Mouse (Mus musculus) midbrain, embryonic 11.5 days (tissue): ENCODE measurements around the gene Slc4a10. TPM values are rescaled to one million over a fixed set of nuclear protein-coding genes. Genes with fewer than 3 reads are reported as not detected.

ENCODE experiments used
- ATAC-seq: fragments of 200-750 bp; cut with Nextera tagmentation; 2 replicates; pipeline ENCODE4 v1.8.0; 2017; ENCODE audit warnings: moderate TSS enrichment, moderate library complexity; ENCODE audit not compliant: low FRiP score
- DNase-seq: peaks from one replicate; pipeline ENCODE4 v3.0.0; 2015; ENCODE audit warnings: low spot score; ENCODE audit errors: missing footprints
- H3K27ac ChIP-seq: fragments of 300-500 bp; sonication (generic); 2 replicates; pipeline ENCODE4 v1.5.1; 2014; ENCODE audit warnings: low read depth, low read length
- H3K27me3 ChIP-seq: fragments of 300-500 bp; sonication (generic); 2 replicates; pipeline ENCODE4 v1.6.1; 2014; ENCODE audit warnings: mild to moderate bottlenecking, low read length, moderate library complexity, mixed read lengths; ENCODE audit not compliant: control insufficient read depth, insufficient read depth
- H3K36me3 ChIP-seq: fragments of 300-500 bp; sonication (generic); 2 replicates; pipeline ENCODE4 v1.6.1; 2014; ENCODE audit warnings: mild to moderate bottlenecking, low read length, moderate library complexity, mixed read lengths; ENCODE audit not compliant: control insufficient read depth, insufficient read depth
- H3K4me1 ChIP-seq: fragments of 300-500 bp; sonication (generic); 2 replicates; pipeline ENCODE4 v1.6.1; 2014; ENCODE audit warnings: low read length; ENCODE audit not compliant: control insufficient read depth, insufficient read depth
- H3K4me2 ChIP-seq: fragments of 300-500 bp; sonication (generic); 2 replicates; pipeline ENCODE4 v1.6.1; 2014; ENCODE audit warnings: mild to moderate bottlenecking, moderate library complexity
- H3K4me3 ChIP-seq: fragments of 300-500 bp; sonication (generic); 2 replicates; pipeline ENCODE4 v1.5.1; 2014; ENCODE audit warnings: low read depth, low read length
- H3K9ac ChIP-seq: fragments of 300-500 bp; sonication (generic); 2 replicates; pipeline ENCODE4 v1.6.1; 2014; ENCODE audit warnings: low read length
- H3K9me3 ChIP-seq: fragments of 300-500 bp; sonication (generic); 2 replicates; pipeline ENCODE4 v1.6.1; 2016; ENCODE audit warnings: low read length; ENCODE audit not compliant: control insufficient read depth
- WGBS: fragments of 180-500 bp; shearing (Covaris S2); extraction: QIAGEN DNeasy Blood & Tissue Kit; methylation state at CpG from one replicate; pipeline ENCODE4 v1.1.7; 2014; 5-methylcytosine and 5-hydroxymethylcytosine counted together
- polyA plus RNA-seq: library from polyadenylated mRNA; unstranded; fragments of >200 nt; fragmentation: Nextera tagmentation; extraction: Ambion mirVana; gene quantifications from 2 replicates; pipeline ENCODE4 v1.2.1, GENCODE M21; 2014

The Slc4a10 gene
- polyA plus RNA-seq, 1 experiment from 2014 or later: 0.63 TPM

GRCm38 (mm10) chr2:62293846-62294245 lies 247.6 kb downstream of the Slc4a10 start:
- H3K4me3 ChIP-seq: no peak overlapping the region
- no peak for ATAC-seq

DNA sequence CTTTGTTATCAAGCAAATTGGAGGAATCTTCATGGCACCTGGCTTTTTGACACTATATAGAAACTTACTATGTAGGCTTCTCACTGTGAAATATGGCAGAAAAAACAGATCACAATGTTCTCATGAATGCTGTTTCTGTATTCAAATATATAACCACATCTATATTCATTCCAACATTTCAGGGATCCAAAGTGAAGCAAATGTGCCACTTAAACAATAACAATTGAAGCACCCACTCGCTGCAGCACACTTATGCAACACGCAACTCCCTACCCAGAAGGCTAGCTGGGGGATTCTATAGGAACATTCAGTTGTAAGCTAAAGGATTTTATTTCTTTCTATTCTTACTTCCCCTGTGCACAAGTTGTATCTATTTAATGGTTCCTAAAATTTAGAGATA lies 255.5 kb downstream of the Slc4a10 start:
- no peak overlapping the region for H3K4me3 ChIP-seq
- H3K36me3 ChIP-seq: no peaks in the 10 kb centered on the region
- H3K9me3 ChIP-seq: no peaks in the 10 kb centered on the region
- H3K4me1 ChIP-seq: no peaks in the 10 kb centered on the region
- ATAC-seq (no peak), DNase-seq (no peak)
- H3K27me3 ChIP-seq: no peaks in the 10 kb centered on the region
- H3K9ac ChIP-seq: no peak overlapping the region
- no peak overlapping the region for H3K27ac ChIP-seq
- 98% methylated on average over 2 of the region's 2 CpGs for WGBS
- no peak overlapping the region for H3K4me2 ChIP-seq

More at GRCm38 (mm10) chr2:62293846-62294245, 247.6 kb downstream of the Slc4a10 start:
- H3K4me2 ChIP-seq: no peak overlapping the region
- no peak overlapping the region for H3K9ac ChIP-seq
- H3K9me3 ChIP-seq: no peaks in the 10 kb centered on the region
- no peaks in the 10 kb centered on the region for H3K36me3 ChIP-seq
- no peak for DNase-seq
- no peak overlapping the region for H3K27ac ChIP-seq
- no peaks in the 10 kb centered on the region for H3K4me1 ChIP-seq
- WGBS: 63% methylated on average over 2 of the region's 2 CpGs
- no peaks in the 10 kb centered on the region for H3K27me3 ChIP-seq

GRCm38 (mm10) chr2:62306978-62307377 lies 260.7 kb downstream of the Slc4a10 start:
- no peaks in the 10 kb centered on the region for H3K4me1 ChIP-seq
- H3K4me2 ChIP-seq: no peak overlapping the region
- no peaks in the 10 kb centered on the region for H3K36me3 ChIP-seq
- H3K27ac ChIP-seq: no peak overlapping the region
- no peaks in the 10 kb centered on the region for H3K9me3 ChIP-seq
- H3K27me3 ChIP-seq: no peaks in the 10 kb centered on the region
- WGBS: 90% methylated on average over 5 of the region's 5 CpGs
- DNase-seq: no peak
- ATAC-seq: no peak
- no peak overlapping the region for H3K4me3 ChIP-seq
- H3K9ac ChIP-seq: no peak overlapping the region

DNA sequence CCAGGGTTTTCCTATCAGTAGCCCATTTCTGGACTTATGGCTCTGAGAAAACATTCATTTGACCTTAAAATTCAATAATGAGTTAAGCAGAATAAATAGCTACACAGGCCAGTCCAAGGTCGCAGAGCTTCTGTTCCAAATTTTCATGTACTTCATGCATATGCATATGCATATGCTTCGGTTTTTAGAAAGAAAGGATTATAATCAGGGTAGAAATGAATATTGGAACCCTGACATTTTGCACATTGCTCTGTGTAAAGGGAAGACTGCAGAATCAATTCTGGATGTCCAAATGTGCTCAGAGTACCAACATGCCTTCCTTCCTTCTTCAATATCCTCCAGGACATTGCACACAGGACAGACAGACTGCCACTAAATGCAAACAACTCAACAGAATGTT lies 261.2 kb downstream of the Slc4a10 start:
- no peak overlapping the region for H3K9ac ChIP-seq
- H3K36me3 ChIP-seq: no peaks in the 10 kb centered on the region
- ATAC-seq (no peak), DNase-seq (no peak)
- H3K27me3 ChIP-seq: no peaks in the 10 kb centered on the region
- H3K27ac ChIP-seq: no peak overlapping the region
- H3K9me3 ChIP-seq: no peaks in the 10 kb centered on the region
- no peak overlapping the region for H3K4me2 ChIP-seq
- no peak overlapping the region for H3K4me3 ChIP-seq
- no peaks in the 10 kb centered on the region for H3K4me1 ChIP-seq
- 87% methylated on average over 2 of the region's 2 CpGs for WGBS

- 65% methylated on average over 2 of the region's 2 CpGs for WGBS
- ATAC-seq (no peak), DNase-seq (no peak)
- no peaks in the 10 kb centered on the region for H3K4me1 ChIP-seq
- H3K27ac ChIP-seq: no peak overlapping the region
- no peak overlapping the region for H3K4me2 ChIP-seq
- no peaks in the 10 kb centered on the region for H3K9me3 ChIP-seq
- H3K4me3 ChIP-seq: no peak overlapping the region
- no peaks in the 10 kb centered on the region for H3K27me3 ChIP-seq
- no peaks in the 10 kb centered on the region for H3K36me3 ChIP-seq
- no peak overlapping the region for H3K9ac ChIP-seq
These were observed 270.7 kb downstream of the Slc4a10 start for GRCm38 (mm10) chr2:62316930-62317329.

DNA sequence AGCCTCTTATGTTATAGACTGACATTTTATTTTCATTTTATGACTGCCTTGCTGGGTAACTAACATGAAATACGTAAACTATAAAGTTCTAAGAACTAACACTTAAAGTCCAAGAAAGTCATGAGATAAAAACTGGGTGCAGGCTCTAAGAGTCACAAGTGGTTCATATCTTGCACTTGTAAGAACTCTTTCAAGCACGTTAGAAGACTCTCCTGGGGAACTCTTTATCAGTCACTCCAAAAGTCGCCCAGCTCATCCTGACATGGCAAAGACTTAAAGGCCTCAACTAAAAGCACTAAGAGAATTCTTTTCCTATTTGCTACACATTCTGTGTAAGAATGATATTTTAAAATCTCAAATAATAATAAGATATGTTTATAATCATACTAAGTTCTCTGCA lies 273.2 kb downstream of the Slc4a10 start:
- no peak overlapping the region for H3K9ac ChIP-seq
- no peak for DNase-seq
- no peaks in the 10 kb centered on the region for H3K4me1 ChIP-seq
- 80% methylated on average over 3 of the region's 3 CpGs for WGBS
- no peak overlapping the region for H3K27ac ChIP-seq
- ATAC-seq: no peak
- no peaks in the 10 kb centered on the region for H3K36me3 ChIP-seq
- H3K4me2 ChIP-seq: no peak overlapping the region
- no peak overlapping the region for H3K4me3 ChIP-seq
- no peaks in the 10 kb centered on the region for H3K9me3 ChIP-seq
- H3K27me3 ChIP-seq: no peaks in the 10 kb centered on the region

GRCm38 (mm10) chr2:62323078-62323637 lies 276.9 kb downstream of the Slc4a10 start:
- H3K36me3 ChIP-seq: no peaks in the 10 kb centered on the region
- DNase-seq (no peak), ATAC-seq (no peak)
- H3K27me3 ChIP-seq: no peaks in the 10 kb centered on the region
- H3K4me1 ChIP-seq: no peaks in the 10 kb centered on the region
- no peak overlapping the region for H3K27ac ChIP-seq
- no peak overlapping the region for H3K9ac ChIP-seq
- H3K4me2 ChIP-seq: no peak overlapping the region
- 90% methylated on average over 9 of the region's 9 CpGs for WGBS
- H3K9me3 ChIP-seq: no peaks in the 10 kb centered on the region
- no peak overlapping the region for H3K4me3 ChIP-seq

GRCm38 (mm10) chr2:62325388-62325787 lies 279.1 kb downstream of the Slc4a10 start:
- Histone ChIP-seq H3K27me3 (no peaks in the 10 kb centered on the region), H3K9ac (no peak overlapping the region), H3K36me3 (no peaks in the 10 kb centered on the region), H3K4me3 (no peak overlapping the region), H3K4me2 (no peak overlapping the region), H3K27ac (no peak overlapping the region), H3K9me3 (no peaks in the 10 kb centered on the region), H3K4me1 (no peaks in the 10 kb centered on the region)
- no peak for DNase-seq
- WGBS: 91% methylated on average over 2 of the region's 2 CpGs
- ATAC-seq: no peak

- Histone ChIP-seq H3K27ac (no peak overlapping the region), H3K27me3 (no peaks in the 10 kb centered on the region), H3K9ac (no peak overlapping the region), H3K4me3 (no peak overlapping the region), H3K36me3 (no peaks in the 10 kb centered on the region), H3K9me3 (no peaks in the 10 kb centered on the region), H3K4me2 (no peak overlapping the region), H3K4me1 (no peaks in the 10 kb centered on the region)
- no peak for DNase-seq
- whole genome bisulfite sequencing: 70% methylated on average over 4 of the region's 4 CpGs
- ATAC-seq: no peak
These were observed 285.7 kb downstream of the Slc4a10 start for GRCm38 (mm10) chr2:62331913-62332312.
